Mouse (Mus musculus): ENCODE results near the gene Cyb5r3.
"Not testable (repeated sequence)": the region's sequence is repeated elsewhere in the genome, so short reads cannot be mapped to it uniquely, and the experiment has no call there.

Cyb5r3 gene

DNA sequence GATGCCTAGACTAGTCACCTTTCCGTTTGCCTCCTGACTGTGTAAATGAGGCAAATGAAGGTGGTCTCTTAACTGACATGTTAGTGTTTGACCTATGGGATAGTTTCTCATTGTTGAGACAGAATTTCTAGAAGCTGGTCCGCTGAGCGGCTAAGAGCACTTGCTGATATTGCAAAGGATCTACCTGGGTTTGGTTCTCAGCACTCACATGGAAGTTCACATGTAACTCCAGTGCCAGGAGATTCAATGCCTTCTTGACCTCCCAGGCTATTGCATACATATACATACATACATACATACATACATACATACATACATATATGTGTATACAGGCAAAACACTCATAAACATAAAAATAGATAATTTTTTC, 22.3 kb downstream of the Cyb5r3 start:
- no peak for DNase-seq

DNA sequence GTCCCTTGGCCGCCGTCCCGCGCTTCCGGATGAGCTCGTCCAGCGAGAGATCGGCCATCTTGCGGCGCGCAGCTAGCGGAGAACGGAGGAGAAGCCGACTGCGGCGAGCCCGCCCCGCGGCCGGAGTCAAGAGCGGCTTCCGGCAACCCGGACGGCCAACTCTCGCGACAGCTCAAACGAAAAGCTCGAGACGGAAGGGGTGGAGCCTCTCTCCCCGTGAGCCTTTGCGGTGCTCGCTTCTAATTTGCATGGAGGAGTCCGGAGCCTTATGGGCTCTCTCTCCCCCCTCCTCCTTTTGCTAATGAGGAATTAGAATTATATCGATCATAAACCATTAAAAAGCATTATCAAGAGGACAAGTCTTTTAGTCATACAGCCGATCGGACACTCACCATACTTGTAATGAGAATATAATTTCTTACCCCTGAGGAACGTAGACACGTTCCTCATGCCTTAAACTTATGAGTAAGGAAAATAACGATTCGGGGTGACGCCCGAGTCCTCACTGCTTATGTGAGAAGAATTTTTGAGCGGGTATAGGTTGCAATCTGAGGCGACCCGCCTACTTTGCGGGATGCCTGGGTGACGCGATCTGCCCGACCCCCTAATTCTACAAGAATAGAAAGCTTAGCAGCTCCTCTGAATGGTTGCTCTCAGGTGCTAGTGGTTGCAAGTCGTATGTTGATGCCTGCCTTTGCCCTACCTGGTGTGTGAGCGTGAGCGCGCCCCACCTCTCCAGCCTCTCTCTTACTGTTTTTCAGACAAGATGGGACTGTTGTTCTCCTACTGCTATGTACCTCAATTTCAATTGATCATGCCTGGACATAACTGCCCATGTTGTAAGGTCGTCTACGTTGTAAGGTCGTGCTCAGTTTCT, 23.0 kb downstream of the Cyb5r3 start, which contains the start of gene Poldip3:
Gene Poldip3 (minus strand): TSS at position 189 of the 877 bp plus-strand sequence.
- peak; percentile 93 to 96 for DNase-seq

- DNase-seq = no peak
These were observed 23.6 kb downstream of the Cyb5r3 start for GRCm38 (mm10) chr15:83148801-83149195.

GRCm38 (mm10) chr15:83148395-83148794, 24.0 kb downstream of the Cyb5r3 start:
- no peak for DNase-seq

DNA sequence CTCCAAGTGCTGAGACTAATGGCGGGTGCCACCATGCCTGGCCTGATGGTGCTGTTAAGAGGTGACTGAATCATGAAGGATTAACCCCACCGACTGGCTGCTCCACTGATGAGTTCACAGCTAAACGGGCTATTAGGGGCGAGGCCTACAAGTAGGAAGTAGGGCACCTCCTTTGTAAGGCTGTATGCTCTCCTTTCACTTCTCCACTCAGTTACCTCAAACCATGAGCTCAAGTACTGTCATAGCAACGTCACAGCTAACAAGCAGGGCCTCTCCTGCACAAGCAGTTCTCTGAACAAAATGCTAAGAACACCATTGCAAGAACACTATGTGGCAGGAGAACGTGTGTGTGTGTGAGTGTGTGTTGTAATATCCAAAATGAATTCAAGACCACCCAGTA, 26.9 kb downstream of the Cyb5r3 start:
- no peak for DNase-seq

DNA sequence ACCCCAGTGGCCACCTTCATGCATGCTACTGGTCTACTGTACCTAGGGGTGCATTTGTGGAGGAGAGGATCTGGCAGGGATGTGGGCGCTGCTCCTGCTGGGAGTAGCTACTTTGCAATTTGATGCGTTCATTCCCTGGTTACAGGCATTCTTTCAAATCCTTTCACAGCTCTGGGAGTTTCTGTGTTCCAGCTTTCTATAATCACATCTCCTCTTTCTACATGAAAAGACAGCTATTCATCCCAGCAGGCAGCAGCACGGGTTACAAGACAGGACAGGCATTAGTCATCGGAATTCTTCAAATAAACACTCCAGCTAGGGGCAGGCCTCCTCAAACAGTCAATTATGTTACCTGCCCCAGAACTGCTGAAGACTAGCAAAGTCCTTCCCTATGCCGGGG, 29.5 kb downstream of the Cyb5r3 start:
- DNase-seq = no peak

DNA sequence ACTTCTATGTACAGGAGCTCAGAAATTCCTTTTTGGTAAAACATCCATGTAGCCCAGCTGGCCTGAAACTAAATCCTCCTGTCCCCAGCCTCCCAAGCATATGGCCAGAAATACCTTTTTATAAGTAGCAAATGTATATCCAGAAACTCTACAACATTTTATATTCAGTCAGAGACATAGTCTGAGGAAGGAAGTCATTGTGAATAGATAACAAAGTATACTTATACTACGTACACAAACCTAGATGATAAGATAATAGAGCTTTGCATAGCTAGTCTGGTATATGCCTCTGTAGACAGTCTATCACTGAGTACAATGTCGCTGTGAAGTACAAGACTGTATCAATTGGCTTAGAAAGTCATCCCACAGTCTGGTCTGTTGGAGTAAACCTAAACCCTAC, 36.7 kb downstream of the Cyb5r3 start:
- no peak for DNase-seq

DNA sequence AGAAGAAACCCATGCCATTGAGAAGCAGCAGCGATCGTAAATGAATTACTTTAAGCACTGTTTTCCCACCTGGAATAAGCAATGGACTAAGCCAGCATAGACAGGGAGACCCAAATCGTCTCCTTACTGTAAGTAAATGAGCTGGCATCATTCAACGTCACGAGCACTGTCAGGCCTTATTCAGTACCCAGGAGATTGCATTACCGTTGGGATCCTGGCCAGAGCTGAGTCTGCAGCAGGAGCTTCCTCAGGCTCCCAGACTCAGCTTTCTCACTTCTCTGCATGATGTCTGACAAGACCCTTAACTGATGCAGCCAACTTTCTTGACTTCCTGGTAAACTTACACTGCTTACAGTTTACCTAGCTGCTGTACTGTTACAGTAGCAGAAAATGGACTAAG, 37.7 kb downstream of the Cyb5r3 start:
- DNase-seq = no peak

GRCm38 (mm10) chr15:83129530-83130231, 42.7 kb downstream of the Cyb5r3 start:
- DNase-seq = no peak

DNA sequence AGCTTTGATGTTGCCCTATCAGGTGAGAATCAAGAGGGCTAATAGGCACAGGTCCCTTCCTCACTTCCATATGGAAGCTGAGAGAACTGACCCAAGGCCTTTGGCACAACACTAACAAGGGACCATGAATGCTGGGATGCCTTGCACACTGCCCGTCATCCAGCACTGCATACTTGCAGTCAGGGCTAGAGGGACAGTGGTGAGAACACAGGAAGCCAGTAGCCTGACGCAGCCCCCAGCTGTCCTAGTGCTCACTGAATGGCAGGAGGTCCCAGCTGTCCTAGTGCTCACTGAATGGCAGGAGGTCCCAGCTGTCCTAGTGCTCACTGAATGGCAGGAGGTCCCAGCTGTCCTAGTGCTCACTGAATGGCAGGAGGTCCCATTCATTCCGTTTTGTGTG, 45.4 kb downstream of the Cyb5r3 start:
- not testable (repeated sequence) for DNase-seq

DNA sequence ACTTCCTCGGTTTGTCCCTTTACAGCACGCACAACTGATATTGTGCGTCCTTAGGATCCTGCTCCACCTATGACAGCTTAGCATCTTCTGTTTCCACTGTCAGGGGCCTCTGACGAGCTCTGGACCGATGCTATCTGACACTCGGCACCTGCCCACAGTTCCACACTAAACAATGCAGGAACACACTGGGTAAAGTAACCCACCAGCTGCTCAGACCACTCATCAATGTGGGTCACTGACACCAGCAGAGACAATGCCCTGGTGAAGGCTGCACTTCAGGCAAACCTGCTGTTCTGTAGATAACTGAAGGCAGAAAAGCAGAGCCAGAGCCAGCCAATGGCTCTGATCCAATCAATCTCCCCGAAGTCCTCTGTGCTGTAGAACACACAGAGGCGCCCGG, 45.8 kb downstream of the Cyb5r3 start:
- DNase-seq = no peak

DNA sequence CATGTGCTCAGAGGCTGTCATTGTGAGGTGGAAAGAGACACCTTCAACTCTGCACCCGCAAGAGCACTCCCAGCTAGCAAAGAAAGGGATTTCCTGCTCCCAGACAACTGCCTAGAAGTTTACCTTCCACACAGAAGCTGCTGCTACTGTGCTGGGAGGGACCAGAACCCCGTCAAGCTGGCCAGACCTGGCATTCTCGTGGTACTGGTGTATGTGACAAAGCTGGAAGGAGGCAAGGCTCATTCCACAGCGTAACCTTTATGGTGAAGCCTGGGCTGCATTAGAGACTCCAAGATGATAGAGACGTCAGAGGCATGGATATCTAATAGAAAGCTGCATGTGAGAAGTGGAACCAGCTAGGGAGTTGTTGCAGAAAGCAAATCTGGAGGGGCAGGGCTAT, 47.8 kb downstream of the Cyb5r3 start:
- DNase-seq = no peak

GRCm38 (mm10) chr15:83122566-83123145, 49.7 kb downstream of the Cyb5r3 start, which contains the start of gene Rrp7a:
Gene Rrp7a (minus strand): TSS chr15:83122801.
- DNase-seq = peak; percentile 77 to 78

DNA sequence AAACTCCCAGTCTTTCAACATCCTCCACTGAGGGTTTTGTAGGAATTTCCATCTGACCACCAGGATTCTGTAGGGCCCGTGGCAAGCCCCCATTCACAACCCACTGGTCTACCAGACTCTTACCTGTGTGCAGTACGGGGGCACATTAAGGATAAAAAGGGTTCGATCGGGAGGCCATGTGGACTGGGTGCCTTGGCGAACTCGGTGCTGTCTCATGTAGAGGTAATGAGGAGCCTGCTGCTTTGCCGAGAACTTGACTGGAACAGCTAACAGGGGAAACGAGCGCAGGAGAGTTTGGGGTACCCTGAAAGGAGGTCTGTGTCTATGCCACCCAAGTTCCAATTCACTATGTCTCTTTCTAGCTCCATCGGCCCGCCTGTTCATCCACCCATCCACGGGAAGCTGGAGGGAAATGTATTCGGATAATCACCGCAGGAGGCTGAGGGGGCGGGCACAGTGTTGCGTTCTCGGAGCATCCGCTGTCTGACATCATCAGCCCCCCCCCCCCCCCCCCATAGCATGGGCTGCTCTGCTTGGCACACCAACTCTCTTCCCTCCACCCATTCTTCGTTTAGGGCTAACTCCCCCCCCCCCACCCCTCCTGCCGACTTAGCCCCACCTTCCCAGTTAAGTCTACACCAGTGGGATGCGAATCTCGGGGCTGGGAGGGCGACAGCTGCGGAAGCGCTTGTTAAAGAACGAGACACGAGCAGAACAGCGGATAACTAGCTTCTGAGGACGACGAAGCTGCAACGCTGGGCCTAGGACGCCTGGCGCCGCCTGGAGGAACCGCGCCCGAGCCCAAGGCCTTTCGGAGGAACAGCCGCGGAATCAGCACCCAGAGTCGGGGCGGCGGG, 50.5 kb downstream of the Cyb5r3 start:
- DNase-seq = peak; percentile 42 to 45

- no peak for DNase-seq
These were observed 54.0 kb downstream of the Cyb5r3 start for GRCm38 (mm10) chr15:83118360-83118759.

DNA sequence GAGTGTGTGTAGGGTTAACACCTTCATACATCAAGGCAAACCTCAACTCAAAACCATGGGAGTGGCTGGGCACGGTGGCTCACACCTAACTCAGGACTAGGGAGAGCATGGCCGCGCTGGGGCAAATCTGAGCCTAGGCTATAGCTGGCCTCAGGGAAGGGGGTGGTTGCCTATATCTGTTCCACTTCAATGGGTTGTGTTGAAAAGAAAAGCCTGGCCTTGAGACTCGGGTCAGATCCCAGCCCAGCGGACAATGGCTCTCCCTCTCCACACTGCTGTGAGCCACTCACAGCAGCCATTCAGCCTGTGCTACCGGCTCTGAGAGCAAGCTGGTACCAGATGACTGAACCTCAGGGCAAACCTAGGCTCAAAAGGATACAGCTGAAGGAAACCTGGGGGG, 57.3 kb downstream of the Cyb5r3 start:
- DNase-seq = no peak

- no peak for DNase-seq
These were observed 58.3 kb downstream of the Cyb5r3 start for GRCm38 (mm10) chr15:83114106-83114505.

GRCm38 (mm10) chr15:83112898-83113297, 59.5 kb downstream of the Cyb5r3 start:
- peak in 1 of 2 experiments; percentile 29 for DNase-seq

- DNase-seq = no peak
These were observed 60.5 kb downstream of the Cyb5r3 start for GRCm38 (mm10) chr15:83111874-83112273.

DNA sequence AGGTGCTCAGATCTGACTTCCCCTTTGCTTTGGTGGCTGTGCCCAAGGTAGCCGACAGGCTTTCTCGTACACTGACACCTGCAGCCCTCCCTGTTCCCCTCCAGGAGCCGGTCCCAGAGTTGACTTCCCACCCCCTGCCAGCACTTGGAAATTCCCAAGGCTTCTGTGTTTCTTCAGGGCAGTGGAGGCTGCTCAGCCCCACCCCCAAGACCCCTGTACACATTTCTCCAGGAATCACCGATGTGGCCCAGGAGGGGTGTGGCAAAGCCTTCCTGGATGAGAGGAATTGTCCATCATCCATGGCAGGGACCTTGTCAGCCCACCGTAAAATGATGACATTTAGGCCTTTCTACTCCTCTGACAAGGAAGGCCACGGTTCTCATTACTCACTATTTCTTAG, 61.1 kb downstream of the Cyb5r3 start:
- DNase-seq = no peak

DNA sequence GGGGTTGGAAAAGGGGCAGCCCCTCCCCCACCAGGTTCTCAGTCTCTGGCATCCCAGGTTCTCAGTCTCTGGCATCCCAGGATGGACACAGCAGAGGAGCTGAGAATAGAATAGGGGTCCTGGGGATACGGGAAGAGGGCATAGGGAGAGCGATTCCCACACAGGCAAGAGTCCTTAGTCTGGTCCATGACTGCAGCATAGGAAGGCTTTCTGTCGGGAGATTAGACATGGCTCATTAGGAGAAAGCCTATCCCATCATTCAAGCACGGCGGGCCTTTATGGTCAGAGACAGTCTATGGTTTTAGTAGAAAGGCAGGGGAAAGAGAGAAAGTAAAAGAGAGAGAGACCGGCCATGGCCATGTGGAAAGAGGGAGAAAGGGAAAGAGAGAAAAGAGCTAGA, 64.6 kb downstream of the Cyb5r3 start:
- no peak for DNase-seq

GRCm38 (mm10) chr15:83106426-83106825, 66.0 kb downstream of the Cyb5r3 start:
- no peak for DNase-seq

All from thymus, adult 18-20 months (tissue).